Mouse (Mus musculus): Measurements from ENCODE around the gene Rps6kc1. TPM values are rescaled to one million over a fixed set of nuclear protein-coding genes. Genes with fewer than 3 reads are reported as not detected.

Gene Rps6kc1
- polyA plus RNA-seq, 1 experiment from 2014 or later, result 10.7 TPM

GRCm38 (mm10) chr1:190732803-190733202 lies 178.8 kb downstream of the Rps6kc1 start:
- WGBS, result 51% methylated on average over 6 of the region's 6 CpGs
- no peak for ATAC-seq (ENCODE audit: insufficient number of reproducible peaks, insufficient read depth, low FRiP score, low read depth)
- no peak overlapping the region for H3K4me2 ChIP-seq (ENCODE audit: low read length)

GRCm38 (mm10) chr1:190729516-190730088 lies 182.0 kb downstream of the Rps6kc1 start:
- no peaks in the 10 kb centered on the region for H3K9me3 ChIP-seq (ENCODE audit: control insufficient read depth, low read length)
- no peak overlapping the region for H3K4me3 ChIP-seq (ENCODE audit: control insufficient read depth in 1 of 2, insufficient read depth in 1 of 2, low read depth in 1 of 2, low read length in 2 of 2)
- no peaks in the 10 kb centered on the region for H3K36me3 ChIP-seq (ENCODE audit: control insufficient read depth, insufficient read depth, low read length)
- no peak overlapping the region for H3K4me2 ChIP-seq (ENCODE audit: low read length)
- H3K27me3 ChIP-seq (ENCODE audit: control insufficient read depth, insufficient read depth, low read length), result no peaks in the 10 kb centered on the region
- H3K4me1 ChIP-seq (ENCODE audit: control insufficient read depth in 2 of 2, insufficient read depth in 2 of 2, low read length in 2 of 2), result 0 out of 4 replicates have a peak, but pooled peaks cover 0 to 2% of the 10 kb centered on the region in 2 experiments
- 76% methylated on average over 7 of the region's 7 CpGs for WGBS
- H3K9ac ChIP-seq (ENCODE audit: low read length), result no peak overlapping the region
- ATAC-seq (ENCODE audit: insufficient number of reproducible peaks, insufficient read depth, low FRiP score, low read depth), result no peak
- H3K27ac ChIP-seq (replicated peaks in 1 of 2; ENCODE audit: control insufficient read depth in 1 of 2, insufficient read depth in 1 of 2, low read depth in 2 of 2, low read length in 2 of 2), result no peak overlapping the region

More at GRCm38 (mm10) chr1:190732803-190733202, 178.8 kb downstream of the Rps6kc1 start:
- Histone ChIP-seq H3K36me3 (ENCODE audit: control insufficient read depth, insufficient read depth, low read length) (no peaks in the 10 kb centered on the region), H3K9ac (ENCODE audit: low read length) (no peak overlapping the region), H3K27me3 (ENCODE audit: control insufficient read depth, insufficient read depth, low read length) (no peaks in the 10 kb centered on the region), H3K27ac (replicated peaks in 1 of 2; ENCODE audit: control insufficient read depth in 1 of 2, insufficient read depth in 1 of 2, low read depth in 2 of 2, low read length in 2 of 2) (no peak overlapping the region), H3K4me3 (ENCODE audit: control insufficient read depth in 1 of 2, insufficient read depth in 1 of 2, low read depth in 1 of 2, low read length in 2 of 2) (no peak overlapping the region), H3K4me1 (ENCODE audit: control insufficient read depth in 2 of 2, insufficient read depth in 2 of 2, low read length in 2 of 2) (no peaks in the 10 kb centered on the region), H3K9me3 (ENCODE audit: control insufficient read depth, low read length) (no peaks in the 10 kb centered on the region)

DNA sequence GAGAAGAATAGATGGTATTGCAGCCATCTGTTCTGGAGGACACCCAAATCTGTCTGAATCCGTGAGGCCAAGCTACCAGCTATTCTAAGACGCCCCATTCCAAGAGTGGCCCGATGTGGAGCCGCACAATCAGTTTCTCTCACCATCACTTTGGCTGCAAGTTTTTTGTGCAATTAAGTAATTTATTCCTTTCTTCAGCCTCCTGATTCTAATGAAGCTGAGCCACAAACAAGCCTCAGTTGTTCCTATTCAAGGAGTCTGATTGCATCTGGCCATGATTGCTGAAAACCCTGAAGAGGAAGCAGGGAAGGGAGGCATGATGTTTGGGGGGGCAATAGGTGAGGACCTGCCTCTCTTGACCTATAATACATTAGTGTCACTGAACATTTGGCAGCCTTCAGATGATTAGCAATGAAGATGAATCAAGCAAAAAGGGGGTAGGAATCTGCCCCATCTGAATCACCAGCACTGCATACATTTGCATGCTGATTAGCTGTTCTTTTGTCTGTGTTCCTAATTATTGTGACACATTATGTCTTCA lies 183.4 kb downstream of the Rps6kc1 start:
- ATAC-seq (ENCODE audit: insufficient number of reproducible peaks, insufficient read depth, low FRiP score, low read depth), result no peak
- H3K27me3 ChIP-seq (ENCODE audit: control insufficient read depth, insufficient read depth, low read length), result no peaks in the 10 kb centered on the region
- 94% methylated on average over 4 of the region's 4 CpGs for WGBS
- H3K27ac ChIP-seq (replicated peaks in 1 of 2; ENCODE audit: control insufficient read depth in 1 of 2, insufficient read depth in 1 of 2, low read depth in 2 of 2, low read length in 2 of 2), result no peak overlapping the region
- H3K4me2 ChIP-seq (ENCODE audit: low read length), result no peak overlapping the region
- no peak overlapping the region for H3K9ac ChIP-seq (ENCODE audit: low read length)
- H3K4me3 ChIP-seq (ENCODE audit: control insufficient read depth in 1 of 2, insufficient read depth in 1 of 2, low read depth in 1 of 2, low read length in 2 of 2), result no peak overlapping the region
- H3K9me3 ChIP-seq (ENCODE audit: control insufficient read depth, low read length), result no peaks in the 10 kb centered on the region
- no peaks in the 10 kb centered on the region for H3K36me3 ChIP-seq (ENCODE audit: control insufficient read depth, insufficient read depth, low read length)
- 0 out of 4 replicates have a peak, but pooled peaks cover 0 to 2% of the 10 kb centered on the region in 2 experiments for H3K4me1 ChIP-seq (ENCODE audit: control insufficient read depth in 2 of 2, insufficient read depth in 2 of 2, low read length in 2 of 2)

- no peak overlapping the region for H3K9ac ChIP-seq (ENCODE audit: low read length)
- H3K27ac ChIP-seq (replicated peaks in 1 of 2; ENCODE audit: control insufficient read depth in 1 of 2, insufficient read depth in 1 of 2, low read depth in 2 of 2, low read length in 2 of 2), result no peak overlapping the region
- no peaks in the 10 kb centered on the region for H3K27me3 ChIP-seq (ENCODE audit: control insufficient read depth, insufficient read depth, low read length)
- H3K9me3 ChIP-seq (ENCODE audit: control insufficient read depth, low read length), result no peaks in the 10 kb centered on the region
- ATAC-seq (ENCODE audit: insufficient number of reproducible peaks, insufficient read depth, low FRiP score, low read depth), result no peak
- no peak overlapping the region for H3K4me2 ChIP-seq (ENCODE audit: low read length)
- 44% methylated on average over 2 of the region's 2 CpGs for WGBS
- 0 out of 4 replicates have a peak, but pooled peaks cover 0 to 2% of the 10 kb centered on the region in 2 experiments for H3K4me1 ChIP-seq (ENCODE audit: control insufficient read depth in 2 of 2, insufficient read depth in 2 of 2, low read length in 2 of 2)
- H3K36me3 ChIP-seq (ENCODE audit: control insufficient read depth, insufficient read depth, low read length), result no peaks in the 10 kb centered on the region
- no peak overlapping the region for H3K4me3 ChIP-seq (ENCODE audit: control insufficient read depth in 1 of 2, insufficient read depth in 1 of 2, low read depth in 1 of 2, low read length in 2 of 2)
These were observed 184.2 kb downstream of the Rps6kc1 start for GRCm38 (mm10) chr1:190727385-190727784.

DNA sequence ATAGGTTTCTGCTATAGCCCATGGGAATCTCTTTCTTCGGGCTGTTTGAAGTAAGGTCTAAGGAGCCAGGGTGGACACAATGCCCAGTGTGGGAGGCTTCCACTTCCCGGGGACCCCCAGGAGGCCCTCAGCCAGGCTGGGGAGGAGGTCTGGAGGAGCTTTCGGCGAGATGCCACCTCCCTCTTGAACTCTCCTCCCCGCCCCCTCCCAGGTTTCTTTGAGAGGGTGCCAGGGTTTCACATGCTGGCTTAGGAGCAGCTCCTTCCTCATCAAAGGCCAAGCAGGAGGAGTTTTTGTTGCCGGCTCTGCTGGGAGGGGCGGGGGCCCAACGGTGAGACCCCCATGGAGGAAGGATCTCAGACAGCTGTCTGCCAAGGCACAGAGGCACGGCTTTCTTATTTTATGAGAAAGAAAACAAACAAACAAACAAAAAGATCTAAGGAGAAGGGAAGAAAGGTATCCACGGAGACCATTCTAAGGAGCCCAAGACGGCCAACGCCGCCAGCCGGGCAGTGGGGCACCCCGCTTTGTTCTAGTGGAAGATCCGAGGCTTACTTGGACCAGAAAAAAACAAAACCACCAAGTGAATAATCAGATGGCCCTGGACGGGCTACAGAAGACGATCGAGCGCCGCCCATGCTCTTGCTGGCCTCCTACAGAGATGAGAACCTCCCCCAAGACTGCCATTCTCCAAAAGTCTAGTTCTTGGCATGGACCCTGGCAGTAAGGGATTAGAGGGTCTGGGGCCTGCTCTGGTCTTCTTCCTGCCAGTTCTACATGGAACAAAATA lies 186.8 kb downstream of the Rps6kc1 start:
- Histone ChIP-seq H3K9me3 (ENCODE audit: control insufficient read depth, low read length) (no peaks in the 10 kb centered on the region), H3K4me1 (ENCODE audit: control insufficient read depth in 2 of 2, insufficient read depth in 2 of 2, low read length in 2 of 2) (peaks cover 0 to 6% of the 10 kb centered on the region in 2 experiments; a peak in 1 of 4 replicates), H3K9ac (ENCODE audit: low read length) (no peak overlapping the region), H3K27ac (replicated peaks in 1 of 2; ENCODE audit: control insufficient read depth in 1 of 2, insufficient read depth in 1 of 2, low read depth in 2 of 2, low read length in 2 of 2) (no peak overlapping the region), H3K27me3 (ENCODE audit: control insufficient read depth, insufficient read depth, low read length) (no peaks in the 10 kb centered on the region), H3K36me3 (ENCODE audit: control insufficient read depth, insufficient read depth, low read length) (no peaks in the 10 kb centered on the region), H3K4me3 (ENCODE audit: control insufficient read depth in 1 of 2, insufficient read depth in 1 of 2, low read depth in 1 of 2, low read length in 2 of 2) (no peak overlapping the region), H3K4me2 (ENCODE audit: low read length) (no peak overlapping the region)
- ATAC-seq (ENCODE audit: insufficient number of reproducible peaks, insufficient read depth, low FRiP score, low read depth), result no peak
- WGBS, result 64% methylated on average over 21 of the region's 21 CpGs

GRCm38 (mm10) chr1:190723926-190724430 lies 187.6 kb downstream of the Rps6kc1 start:
- no peak overlapping the region for H3K4me2 ChIP-seq (ENCODE audit: low read length)
- H3K36me3 ChIP-seq (ENCODE audit: control insufficient read depth, insufficient read depth, low read length), result no peaks in the 10 kb centered on the region
- no peak overlapping the region for H3K27ac ChIP-seq (replicated peaks in 1 of 2; ENCODE audit: control insufficient read depth in 1 of 2, insufficient read depth in 1 of 2, low read depth in 2 of 2, low read length in 2 of 2)
- WGBS, result 82% methylated on average over 7 of the region's 7 CpGs
- H3K27me3 ChIP-seq (ENCODE audit: control insufficient read depth, insufficient read depth, low read length), result no peaks in the 10 kb centered on the region
- H3K9ac ChIP-seq (ENCODE audit: low read length), result no peak overlapping the region
- H3K9me3 ChIP-seq (ENCODE audit: control insufficient read depth, low read length), result no peaks in the 10 kb centered on the region
- H3K4me1 ChIP-seq (ENCODE audit: control insufficient read depth in 2 of 2, insufficient read depth in 2 of 2, low read length in 2 of 2), result peaks cover 0 to 6% of the 10 kb centered on the region in 2 experiments; a peak in 1 of 4 replicates
- no peak overlapping the region for H3K4me3 ChIP-seq (ENCODE audit: control insufficient read depth in 1 of 2, insufficient read depth in 1 of 2, low read depth in 1 of 2, low read length in 2 of 2)
- no peak for ATAC-seq (ENCODE audit: insufficient number of reproducible peaks, insufficient read depth, low FRiP score, low read depth)

DNA sequence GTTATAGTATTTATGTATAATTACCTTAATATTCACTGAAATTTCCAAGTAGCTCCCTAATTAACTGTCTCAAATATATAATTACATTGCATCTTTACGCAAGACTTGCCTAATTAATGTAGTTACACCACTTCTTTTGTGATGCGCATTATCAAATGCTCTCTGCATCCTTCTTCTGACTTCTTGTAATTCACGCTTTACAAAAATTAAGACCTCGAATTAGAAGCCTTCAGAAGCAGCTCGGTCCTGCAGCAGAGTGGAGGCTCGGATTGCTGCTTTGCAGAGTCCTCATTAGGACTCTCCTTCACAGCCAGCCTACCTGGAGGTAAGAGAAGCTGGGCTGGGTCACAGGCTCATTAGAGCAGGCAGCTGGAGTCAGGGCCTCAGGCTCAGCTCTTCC lies 197.7 kb downstream of the Rps6kc1 start:
- Histone ChIP-seq H3K9ac (ENCODE audit: low read length) (no peak overlapping the region), H3K4me1 (ENCODE audit: control insufficient read depth in 2 of 2, insufficient read depth in 2 of 2, low read length in 2 of 2) (no peaks in the 10 kb centered on the region), H3K27ac (replicated peaks in 1 of 2; ENCODE audit: control insufficient read depth in 1 of 2, insufficient read depth in 1 of 2, low read depth in 2 of 2, low read length in 2 of 2) (no peak overlapping the region), H3K4me3 (ENCODE audit: control insufficient read depth in 1 of 2, insufficient read depth in 1 of 2, low read depth in 1 of 2, low read length in 2 of 2) (no peak overlapping the region), H3K27me3 (ENCODE audit: control insufficient read depth, insufficient read depth, low read length) (no peaks in the 10 kb centered on the region), H3K36me3 (ENCODE audit: control insufficient read depth, insufficient read depth, low read length) (no peaks in the 10 kb centered on the region), H3K4me2 (ENCODE audit: low read length) (no peak overlapping the region), H3K9me3 (ENCODE audit: control insufficient read depth, low read length) (no peaks in the 10 kb centered on the region)
- 83% methylated on average over 6 of the region's 6 CpGs for WGBS
- ATAC-seq (ENCODE audit: insufficient number of reproducible peaks, insufficient read depth, low FRiP score, low read depth), result no peak
